Mouse (Mus musculus) liver, embryonic 14.5 days (tissue): ENCODE results near the gene Gipc2.

Source experiments
- CTCF ChIP-seq: IDR thresholded peaks from 2 replicates; pipeline ENCODE4 v1.5.1; 2016; ENCODE audit warnings: antibody characterized with exemption, low read depth, control low read depth
- EP300 ChIP-seq: IDR thresholded peaks from 2 replicates; pipeline ENCODE4 v1.6.1; 2016; ENCODE audit warnings: antibody characterized with exemption, low read depth

DNA sequence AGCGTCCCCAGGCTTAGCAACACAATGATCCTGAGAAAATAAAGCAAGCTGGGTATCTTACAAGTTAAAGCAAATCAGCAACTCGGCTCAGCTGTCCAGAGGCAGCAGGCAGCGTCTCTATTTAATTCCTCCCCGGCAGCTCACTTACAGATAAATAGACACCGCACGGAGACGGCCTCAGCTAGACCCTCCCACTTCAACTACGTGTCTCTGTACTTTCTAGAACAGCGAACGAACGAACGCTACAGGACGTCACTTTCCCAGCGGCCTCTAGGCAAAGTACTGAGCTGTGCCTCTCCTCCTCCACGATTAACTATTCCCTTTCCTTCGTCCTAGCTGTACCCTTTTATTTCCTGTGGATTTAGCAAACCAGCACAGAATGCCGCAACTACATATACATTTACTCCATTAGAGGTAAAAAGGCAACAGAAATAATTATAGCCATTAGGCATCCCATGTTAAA lies 27.6 kb upstream of the Gipc2 start:
- TF ChIP-seq CTCF (peak; percentile 27; the same call in 1 of the 2 replicates), EP300 (no peak; the same call in 1 of the 2 replicates)
